Mouse (Mus musculus): ENCODE results near the gene Rftn2.
A peak's percentile ranks its signal among the peaks of the same experiment; 100 is the strongest.

Gene Rftn2

DNA sequence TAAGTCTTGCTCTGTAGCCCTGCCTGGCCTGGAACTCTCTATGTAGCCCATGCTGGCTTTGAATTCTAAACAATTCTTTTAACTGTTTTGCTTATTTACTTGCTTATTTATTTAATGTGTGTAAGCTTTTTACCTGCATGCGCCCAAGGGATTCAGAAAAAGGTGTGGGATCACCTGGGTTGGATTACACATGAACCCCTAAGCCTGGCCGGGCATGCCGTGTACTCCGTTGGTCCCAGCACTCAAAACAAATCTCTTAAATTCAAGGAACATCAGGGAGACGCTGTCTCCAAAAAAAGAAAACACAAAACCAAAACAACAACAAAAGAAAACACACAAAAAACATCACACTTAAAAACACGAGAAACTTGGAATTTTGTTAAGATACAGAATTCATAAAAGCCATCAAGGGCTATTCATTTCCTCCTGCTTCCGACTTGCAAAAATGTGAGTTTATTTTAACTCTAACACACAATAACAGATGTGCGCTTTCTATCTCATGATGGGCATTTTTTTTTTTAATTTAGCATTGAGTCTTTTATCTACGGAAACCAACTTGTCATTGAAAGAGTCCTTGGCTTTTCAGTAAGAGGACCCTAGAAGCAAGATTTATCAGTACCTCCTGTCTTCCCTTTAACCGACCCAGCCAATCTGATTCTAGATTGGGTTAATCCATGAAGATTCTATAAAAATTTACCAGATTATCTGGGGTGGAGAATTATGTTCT is 96.2 kb downstream of the Rftn2 start:
- DNase-seq (ENCODE audit: inconsistent age in 2 of 2, low spot score in 1 of 2): peak in 1 of 2 experiments; percentile 70

GRCm38 (mm10) chr1:55129716-55130115 is 96.9 kb downstream of the Rftn2 start:
- peak in 1 of 2 experiments; percentile 75 for DNase-seq (ENCODE audit: inconsistent age in 2 of 2, low spot score in 1 of 2)

- DNase-seq (ENCODE audit: inconsistent age in 2 of 2, low spot score in 1 of 2): peak in 1 of 2 experiments; percentile 76
Measured at GRCm38 (mm10) chr1:55124136-55124535, 102.4 kb downstream of the Rftn2 start.

GRCm38 (mm10) chr1:55123561-55123960 is 103.0 kb downstream of the Rftn2 start:
- DNase-seq (ENCODE audit: inconsistent age in 2 of 2, low spot score in 1 of 2): peak; percentile 75 to 86

DNA sequence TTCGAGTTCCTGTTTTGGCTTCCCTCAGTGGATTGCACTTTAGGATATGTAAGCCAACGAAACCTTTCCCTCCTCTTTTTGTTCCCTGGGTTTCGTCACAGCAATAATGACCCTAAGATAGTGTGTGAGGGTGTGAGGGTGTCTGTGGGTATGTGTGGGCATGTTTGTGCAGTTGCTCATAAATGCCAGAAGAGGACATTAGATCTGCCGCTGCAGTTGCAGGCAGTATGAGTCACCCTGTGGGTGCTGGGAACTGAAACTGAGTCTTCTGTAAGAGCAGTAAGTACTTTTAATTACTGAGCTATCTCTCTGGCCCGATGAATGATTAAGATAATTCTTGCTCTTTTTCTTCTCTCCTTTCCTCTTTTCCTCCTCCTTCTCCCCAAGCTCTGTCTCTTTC is 103.5 kb downstream of the Rftn2 start:
- DNase-seq (ENCODE audit: inconsistent age in 2 of 2, low spot score in 1 of 2): peak; percentile 55 to 88
